Mouse (Mus musculus) retina, embryonic 14.5 days (tissue): ENCODE data around the gene Ccdc83.
"Not testable (repeated sequence)": the region's sequence is repeated elsewhere in the genome, so short reads cannot be mapped to it uniquely, and the experiment has no call there.

Experiments
- DNase-seq: peaks from one replicate; pipeline ENCODE4 v3.0.0-alpha.2; 2015; ENCODE audit warnings: low spot score

The Ccdc83 gene

GRCm38 (mm10) chr7:90259899-90260298 is 5.7 kb downstream of the Ccdc83 start:
- DNase-seq: no peak

- no peak for DNase-seq
Observed at GRCm38 (mm10) chr7:90258701-90259100, 6.9 kb downstream of the Ccdc83 start.

GRCm38 (mm10) chr7:90252946-90253345 is 12.6 kb downstream of the Ccdc83 start:
- DNase-seq: no peak

- no peak for DNase-seq
Observed at GRCm38 (mm10) chr7:90243643-90244042, 21.9 kb downstream of the Ccdc83 start.

- no peak for DNase-seq
Observed at GRCm38 (mm10) chr7:90243151-90243550, 22.4 kb downstream of the Ccdc83 start.

GRCm38 (mm10) chr7:90236289-90236905 is 29.2 kb downstream of the Ccdc83 start:
- DNase-seq: peak; percentile 66

GRCm38 (mm10) chr7:90233921-90234320 is 31.7 kb downstream of the Ccdc83 start:
- DNase-seq: no peak

- no peak for DNase-seq
Observed at GRCm38 (mm10) chr7:90231431-90231830, 34.1 kb downstream of the Ccdc83 start.

GRCm38 (mm10) chr7:90228884-90229283 is 36.7 kb downstream of the Ccdc83 start:
- DNase-seq: not testable (repeated sequence)

- DNase-seq: no peak
Observed at GRCm38 (mm10) chr7:90228075-90228474, 37.5 kb downstream of the Ccdc83 start.

- no peak for DNase-seq
Observed at GRCm38 (mm10) chr7:90221487-90221886, 44.1 kb downstream of the Ccdc83 start.

- DNase-seq: no peak
Observed at GRCm38 (mm10) chr7:90218122-90218521, 47.5 kb downstream of the Ccdc83 start.

- DNase-seq: peak; percentile 24
Observed at GRCm38 (mm10) chr7:90216511-90216910, 49.1 kb downstream of the Ccdc83 start.

GRCm38 (mm10) chr7:90210947-90211346 is 54.6 kb downstream of the Ccdc83 start:
- no peak for DNase-seq

- no peak for DNase-seq
Observed at GRCm38 (mm10) chr7:90210116-90210515, 55.5 kb downstream of the Ccdc83 start.

- DNase-seq: no peak
Observed at GRCm38 (mm10) chr7:90203914-90204313, 61.7 kb downstream of the Ccdc83 start.

- no peak for DNase-seq
Observed at GRCm38 (mm10) chr7:90201877-90202465, 63.6 kb downstream of the Ccdc83 start.

- DNase-seq: no peak
Observed at GRCm38 (mm10) chr7:90200251-90200650, 65.3 kb downstream of the Ccdc83 start.

GRCm38 (mm10) chr7:90180635-90181034 is 84.9 kb downstream of the Ccdc83 start:
- no peak for DNase-seq

GRCm38 (mm10) chr7:90175576-90175975 is 90.0 kb downstream of the Ccdc83 start:
- no peak for DNase-seq
